Mouse (Mus musculus) liver (tissue): ENCODE data around the gene Slc10a7.
"Not testable (repeated sequence)": the region's sequence is repeated elsewhere in the genome, so short reads cannot be mapped to it uniquely, and the experiment has no call there.

Experiments
- DNase-seq: peaks from one replicate; pipeline ENCODE4 v3.0.0-alpha.2; 2020; ENCODE audit warnings: mixed read lengths

Gene Slc10a7

DNA sequence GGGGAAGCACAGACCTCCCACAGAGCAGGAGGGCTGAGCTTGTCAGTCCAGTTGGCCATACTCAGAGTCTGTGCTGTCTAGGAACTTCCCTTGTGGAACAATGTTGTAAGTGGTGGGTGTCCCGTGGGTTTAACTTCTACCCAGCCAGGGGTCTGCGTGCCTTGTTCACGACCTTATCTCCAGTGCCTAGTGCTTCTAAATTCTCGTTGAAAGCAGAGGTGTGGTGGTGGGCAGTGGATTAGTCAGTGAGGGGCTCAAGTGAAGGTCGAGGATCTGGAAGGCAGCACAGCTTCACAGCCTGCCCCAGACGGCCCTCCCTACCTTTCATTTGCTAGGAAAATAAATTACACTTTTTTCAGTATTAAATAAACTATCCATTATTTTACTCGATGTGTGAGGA is 161.1 kb downstream of the Slc10a7 start:
- DNase-seq, result no peak

DNA sequence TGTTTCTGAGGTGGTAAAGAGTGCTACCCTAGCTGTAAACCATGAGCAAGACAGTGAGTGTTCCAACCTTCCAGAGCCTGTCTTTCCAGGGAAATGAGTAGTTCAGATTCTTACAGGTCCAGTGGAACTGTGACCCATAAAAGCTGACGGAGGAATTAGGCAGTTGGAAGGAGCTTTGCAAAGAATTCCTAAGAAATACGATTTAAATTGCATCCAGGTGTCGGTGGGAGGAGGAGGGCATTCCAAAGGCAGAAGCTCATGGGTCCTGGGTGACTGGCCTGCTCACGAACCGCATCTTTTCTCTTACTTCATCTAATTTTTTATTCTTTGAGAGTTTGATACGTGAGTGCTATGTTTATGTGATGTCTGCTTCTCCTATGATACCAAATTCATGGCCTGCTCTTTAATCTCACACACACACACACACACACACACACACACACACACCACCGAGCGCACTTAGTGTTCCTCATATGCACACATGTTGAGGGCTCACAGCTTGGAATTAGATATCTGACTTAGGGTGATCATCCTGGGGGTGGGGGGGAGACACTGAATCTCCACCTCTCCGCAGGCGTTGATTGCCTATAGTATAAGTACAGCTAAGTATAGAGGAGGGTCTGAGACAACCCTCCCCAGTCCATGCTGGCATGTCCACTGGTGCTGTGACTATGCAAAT is 169.5 kb downstream of the Slc10a7 start:
- no peak for DNase-seq

DNA sequence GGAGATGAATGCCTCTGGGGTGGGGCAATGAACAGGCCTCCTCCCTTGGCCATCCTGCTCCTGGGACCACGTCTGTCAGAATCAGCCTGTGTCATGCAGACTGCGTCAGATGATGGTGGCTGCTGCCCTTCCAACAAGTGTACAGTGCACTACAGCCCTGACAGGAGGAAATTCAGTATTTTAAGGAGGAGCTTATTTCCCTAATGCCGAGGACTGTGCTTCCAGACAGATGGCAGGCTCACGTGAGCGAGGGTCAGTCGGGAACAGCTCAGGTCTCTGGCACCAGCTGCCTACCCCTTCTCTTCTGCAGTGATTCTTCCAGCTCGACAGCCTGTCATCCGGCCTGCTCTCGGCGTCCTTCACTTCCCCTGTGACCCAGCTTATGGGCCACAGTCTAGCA is 181.6 kb downstream of the Slc10a7 start:
- no peak for DNase-seq

GRCm38 (mm10) chr8:78698331-78698741 is 189.2 kb downstream of the Slc10a7 start:
- DNase-seq, result no peak

DNA sequence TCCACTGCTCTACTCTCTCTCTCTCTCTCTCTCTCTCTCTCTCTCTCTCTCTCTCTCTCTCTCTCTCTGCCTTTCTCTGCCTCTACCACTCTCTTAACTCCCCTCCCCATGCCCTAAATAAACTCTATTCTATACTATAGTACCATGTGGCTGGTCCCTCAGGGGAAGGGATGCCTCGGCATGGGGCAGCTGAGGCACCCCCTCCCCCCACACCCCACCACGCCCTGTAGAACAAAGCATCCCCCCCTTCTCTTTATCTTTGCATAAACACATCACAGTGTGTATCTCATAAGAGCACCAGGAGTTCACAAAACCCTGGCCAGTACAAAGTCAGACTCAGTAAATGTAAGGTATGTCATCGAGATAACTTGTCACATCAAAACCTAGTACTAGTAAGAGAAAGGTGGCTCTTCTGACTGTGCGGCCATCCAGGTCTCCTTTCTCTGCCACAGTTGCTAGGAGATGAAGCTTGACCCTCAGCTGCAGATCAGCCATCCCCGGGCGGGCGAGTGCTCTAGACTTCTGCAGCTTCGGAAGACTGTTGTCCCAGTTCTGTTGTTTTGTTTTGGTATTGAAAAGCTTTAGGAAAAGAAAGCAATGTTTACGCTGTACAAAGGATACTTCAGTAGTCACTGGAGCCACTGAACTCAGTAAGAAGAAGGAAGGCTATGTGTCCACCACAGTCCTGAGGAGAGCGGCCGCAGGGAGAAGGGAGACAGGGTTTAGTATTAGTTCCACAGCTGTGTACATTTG is 194.1 kb downstream of the Slc10a7 start:
- DNase-seq, result no peak

- no peak for DNase-seq
Measured at GRCm38 (mm10) chr8:78705980-78706379, 196.8 kb downstream of the Slc10a7 start.

DNA sequence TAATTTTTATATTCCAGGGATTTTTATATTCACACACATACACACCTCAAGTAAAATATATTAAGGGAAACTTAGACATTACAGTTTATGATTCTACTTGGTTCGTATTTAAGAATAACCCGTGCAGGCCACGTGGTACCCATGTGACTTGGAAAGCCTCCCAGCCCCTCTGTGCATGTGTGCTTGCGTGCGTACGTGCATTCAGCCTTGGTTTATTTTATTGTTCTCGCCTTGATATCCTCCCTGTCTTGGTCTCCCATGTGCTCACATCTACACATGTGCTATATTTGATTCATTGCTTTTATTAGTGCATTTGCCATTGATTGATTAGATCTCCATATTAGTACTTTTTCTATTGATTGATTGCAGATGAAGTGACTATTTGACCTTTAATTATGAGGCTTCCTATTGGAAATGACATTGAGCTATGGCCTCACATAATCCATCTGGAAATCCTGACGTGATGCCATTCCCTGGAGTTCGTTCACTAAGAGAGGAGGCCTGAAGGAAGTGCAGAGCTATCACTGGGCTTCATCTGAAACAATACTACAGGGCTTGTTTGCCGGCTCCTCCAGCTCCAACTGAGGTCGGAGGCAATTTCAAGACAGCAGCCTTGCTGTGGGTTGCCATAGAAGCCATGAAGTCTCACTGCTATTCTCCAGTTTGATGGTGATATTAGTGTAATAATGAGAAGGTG is 200.9 kb downstream of the Slc10a7 start:
- no peak for DNase-seq

- DNase-seq, result no peak
Measured at GRCm38 (mm10) chr8:78710961-78711360, 201.8 kb downstream of the Slc10a7 start.

GRCm38 (mm10) chr8:78714880-78715279 is 205.7 kb downstream of the Slc10a7 start:
- DNase-seq, result no peak

GRCm38 (mm10) chr8:78716546-78716945 is 207.4 kb downstream of the Slc10a7 start:
- DNase-seq, result no peak

- not testable (repeated sequence) for DNase-seq
Measured at GRCm38 (mm10) chr8:78717191-78717590, 208.0 kb downstream of the Slc10a7 start.

GRCm38 (mm10) chr8:78719279-78720040 is 210.3 kb downstream of the Slc10a7 start:
- DNase-seq, result no peak

DNA sequence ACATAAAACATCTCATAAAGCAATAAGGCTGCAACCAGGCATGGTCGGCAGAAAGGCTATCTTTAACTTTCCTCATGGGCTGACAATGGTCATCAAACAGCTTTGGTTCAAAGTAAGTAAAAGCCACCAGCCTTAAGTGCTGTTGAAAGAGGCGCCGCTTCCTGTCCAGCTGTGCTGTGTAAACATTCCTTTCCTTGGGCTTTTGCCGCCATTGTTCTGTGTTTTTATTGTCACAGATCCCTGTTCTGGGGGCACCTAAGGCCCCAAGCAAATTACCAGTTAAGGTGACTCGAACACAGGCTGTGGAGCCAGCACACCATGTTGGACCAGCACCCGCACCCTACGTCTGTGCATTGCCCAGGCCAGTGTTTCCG is 210.9 kb downstream of the Slc10a7 start:
- DNase-seq, result no peak

DNA sequence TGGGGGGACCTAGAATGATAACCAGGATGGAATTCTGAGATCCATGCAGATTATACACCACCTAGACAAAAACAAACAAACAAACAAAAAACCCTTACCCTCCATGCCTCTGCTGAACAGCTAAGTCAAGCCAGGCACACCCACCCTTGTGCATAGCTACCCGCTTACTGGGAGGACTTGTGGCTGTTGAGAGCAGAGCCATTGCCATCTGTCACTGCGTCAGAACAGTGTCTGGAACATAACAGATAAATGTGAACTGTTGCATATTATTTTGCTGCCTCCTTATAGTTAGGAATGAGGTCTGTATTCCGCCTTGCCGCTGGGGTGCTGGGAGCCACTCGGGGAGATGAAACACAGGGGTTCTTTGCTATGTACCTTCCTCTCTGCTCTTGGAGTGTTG is 212.4 kb downstream of the Slc10a7 start:
- DNase-seq, result no peak

- no peak for DNase-seq
Measured at GRCm38 (mm10) chr8:78722201-78722600, 213.1 kb downstream of the Slc10a7 start.

DNA sequence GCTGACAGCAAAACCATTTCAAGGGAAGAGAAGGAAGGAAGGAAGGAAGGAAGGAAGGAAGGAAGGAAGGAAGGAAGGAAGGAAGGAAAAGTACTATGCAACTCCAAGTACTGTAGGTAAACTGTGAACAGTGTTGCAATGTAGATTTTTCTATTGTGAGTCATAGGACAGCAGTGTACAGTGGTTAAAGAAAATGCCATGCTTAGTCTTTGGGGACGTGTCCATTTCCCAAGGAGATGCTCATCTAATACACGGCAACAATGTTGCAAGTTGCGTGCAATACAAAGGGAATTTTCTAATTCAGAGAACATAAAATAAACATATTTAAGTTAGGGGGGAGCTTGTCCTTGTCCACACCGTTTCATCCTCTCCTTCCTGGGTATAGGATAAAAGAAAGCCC is 215.7 kb downstream of the Slc10a7 start:
- DNase-seq, result no peak

- DNase-seq, result no peak
Measured at GRCm38 (mm10) chr8:78728240-78728639, 219.1 kb downstream of the Slc10a7 start.

DNA sequence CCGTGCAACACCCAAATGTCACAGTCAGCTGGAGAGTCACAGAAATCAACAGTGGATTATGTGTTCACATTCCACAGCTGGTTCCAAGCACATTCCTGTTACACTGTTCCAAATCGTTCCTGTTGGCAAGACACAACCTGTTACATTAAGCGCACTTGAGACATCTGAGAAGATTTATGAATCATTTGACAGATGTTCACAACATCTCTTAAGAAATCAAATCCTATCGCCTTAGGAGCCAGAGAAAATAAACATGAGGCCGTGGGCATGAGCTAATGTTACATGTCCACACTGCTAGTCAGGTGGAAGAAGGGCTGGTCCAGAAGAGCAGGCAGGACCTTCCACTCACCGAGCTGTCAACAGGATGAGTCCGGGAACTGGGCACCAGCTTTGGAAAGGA is 223.3 kb downstream of the Slc10a7 start:
- no peak for DNase-seq

- DNase-seq, result no peak
Measured at GRCm38 (mm10) chr8:78732995-78733512, 223.9 kb downstream of the Slc10a7 start.

GRCm38 (mm10) chr8:78734721-78735517 is 225.8 kb downstream of the Slc10a7 start:
- no peak for DNase-seq

DNA sequence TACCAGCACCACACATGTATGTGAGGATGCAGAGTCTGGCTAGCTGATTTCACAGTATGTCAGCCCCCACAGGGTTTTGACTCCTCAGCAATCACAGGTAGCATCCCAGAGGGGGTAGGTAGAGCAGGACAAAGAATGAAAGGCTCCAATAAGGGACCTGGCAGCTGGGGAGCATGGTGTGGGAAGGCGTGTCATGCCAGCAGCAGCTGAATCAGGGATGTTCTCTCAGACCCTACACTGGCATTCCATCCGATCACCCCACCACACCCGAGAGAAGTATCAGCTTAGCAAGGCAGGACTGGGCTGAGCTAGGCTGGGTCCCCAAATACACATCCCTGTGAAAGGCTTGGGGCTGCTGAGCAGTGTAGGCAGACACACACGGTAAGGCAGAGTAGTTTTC is 229.2 kb downstream of the Slc10a7 start:
- no peak for DNase-seq

DNA sequence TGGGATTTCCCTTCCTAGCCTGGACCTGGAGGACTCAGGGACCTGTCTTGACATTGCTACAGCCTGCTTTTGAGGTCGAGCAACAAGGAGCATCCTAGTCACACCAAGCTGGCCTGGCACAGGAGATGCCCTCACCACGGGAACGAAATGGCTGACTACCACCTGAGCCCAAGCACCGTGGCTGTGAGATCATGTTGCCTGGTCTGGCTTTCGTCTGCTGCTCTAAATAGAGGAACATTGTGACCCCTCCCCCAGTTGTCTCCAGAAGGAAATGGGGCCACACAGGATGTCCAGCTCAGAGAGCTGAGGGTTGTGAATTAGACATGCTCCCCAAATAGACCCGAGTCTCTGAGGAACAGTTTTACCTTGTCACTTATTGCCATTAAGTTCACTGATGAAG is 231.8 kb downstream of the Slc10a7 start:
- DNase-seq, result no peak
